Mouse (Mus musculus): ENCODE results near the gene Pagr1b.

- TF ChIP-seq CTCF (IDR thresholded peaks at IDR 0.05; ENCODE audit: low read depth, low read length) (no peak), POLR2A (IDR thresholded peaks at IDR 0.05; ENCODE audit: borderline replicate concordance, low read depth, low read length) (peak; percentile 22; the same call in 1 of the 2 replicates)
Observed at GRCm38 (mm10) chr7:127024755-127025555, 8.7 kb upstream of the Pagr1b start.

Data from bone marrow macrophage, adult 2 months (primary cell).